Mouse (Mus musculus) kidney, adult 2 months (tissue): Measurements from ENCODE around the gene Celf6. TPM values are rescaled to one million over a fixed set of nuclear protein-coding genes. Genes with fewer than 3 reads are reported as not detected.

Experiments
- DNase-seq: peaks from one replicate; pipeline ENCODE4 v3.0.0; 2021
- H3K27ac ChIP-seq: fragments of 200-500 bp; 2 replicates; pipeline ENCODE4 v1.5.1; 2012; ENCODE audit warnings: low read depth, low read length, control low read depth, inconsistent platforms; ENCODE audit not compliant: insufficient read depth
- H3K27me3 ChIP-seq: fragments of 200-500 bp; replicated peaks from 2 replicates; pipeline ENCODE4 v1.6.1; 2012; ENCODE audit warnings: mild to moderate bottlenecking, moderate library complexity, low read length, inconsistent platforms; ENCODE audit not compliant: control insufficient read depth, insufficient read depth
- H3K36me3 ChIP-seq: fragments of 200-500 bp; 2 replicates; pipeline ENCODE4 v1.6.1; 2012; ENCODE audit warnings: mild to moderate bottlenecking, moderate library complexity, low read length, inconsistent platforms; ENCODE audit not compliant: control insufficient read depth, insufficient read depth
- H3K4me1 ChIP-seq: fragments of 200-500 bp; 2 replicates; pipeline ENCODE4 v1.6.1; 2011; ENCODE audit warnings: low read length; ENCODE audit not compliant: control insufficient read depth, insufficient read depth
- H3K4me3 ChIP-seq: fragments of 200-500 bp; 2 replicates; pipeline ENCODE4 v1.5.1; 2011; ENCODE audit warnings: mild to moderate bottlenecking, low read depth, low read length, control low read depth; ENCODE audit not compliant: insufficient read depth
- CTCF ChIP-seq: fragments of 200-500 bp; conservative IDR thresholded peaks from 2 replicates; pipeline ENCODE4 v1.5.1; 2011; ENCODE audit warnings: low read depth, mild to moderate bottlenecking, control low read depth, low read length, moderate library complexity, mixed read lengths; ENCODE audit not compliant: insufficient read depth, insufficient read length
- POLR2A ChIP-seq: fragments of 200-500 bp; IDR thresholded peaks from one replicate; pipeline ENCODE4 v1.6.1; 2011; ENCODE audit warnings: low read depth, low read length, control low read depth
- WGBS: fragments of 180-500 bp; shearing (Covaris S2); methylation state at CpG from one replicate; pipeline ENCODE4 v1.1.7; 2018; 5-methylcytosine and 5-hydroxymethylcytosine counted together
- polyA plus RNA-seq: library from polyadenylated mRNA; depleted of rRNA; stranded (reverse); fragments of >200 nt; gene quantifications from 2 replicates; pipeline ENCODE4 v1.2.3, GENCODE M21; 2012; rRNA removed

Gene Celf6
- polyA plus RNA-seq, 1 experiment = 0.30 TPM

- WGBS = 42% methylated on average over 3 of the region's 3 CpGs
Measured at GRCm38 (mm10) chr9:59653371-59653770, 75.7 kb downstream of the Celf6 start.

GRCm38 (mm10) chr9:59654450-59654983, 76.8 kb downstream of the Celf6 start:
- no peaks in the 10 kb centered on the region for H3K27me3 ChIP-seq
- no peaks in the 10 kb centered on the region for H3K36me3 ChIP-seq
- H3K4me3 ChIP-seq = no peak overlapping the region
- TF ChIP-seq POLR2A = no peak
- no peak for TF ChIP-seq CTCF
- 86% methylated on average over 2 of the region's 2 CpGs for WGBS
- peaks cover 3% of the 10 kb centered on the region; the same call in 1 of the 2 replicates for H3K4me1 ChIP-seq
- DNase-seq = no peak
- no peak overlapping the region for H3K27ac ChIP-seq

More at GRCm38 (mm10) chr9:59653371-59653770, 75.7 kb downstream of the Celf6 start:
- Histone ChIP-seq H3K27me3 (no peaks in the 10 kb centered on the region), H3K27ac (peak overlapping the region; percentile 47; the same call in 1 of the 2 replicates), H3K4me1 (peaks cover 3% of the 10 kb centered on the region; the same call in 1 of the 2 replicates), H3K36me3 (no peaks in the 10 kb centered on the region), H3K4me3 (no peak overlapping the region)
- TF ChIP-seq CTCF (no peak), POLR2A (no peak)
- peak; percentile 52 for DNase-seq

GRCm38 (mm10) chr9:59655958-59656634, 78.4 kb downstream of the Celf6 start, which contains the start of gene Pkm:
Pkm (plus strand) TSS chr9:59656368.
- peak within 1 kb of the TSS; percentile 89 for H3K4me3 ChIP-seq
- TF ChIP-seq POLR2A = peak; percentile 87
- peak; percentile 31; the same call in 1 of the 2 replicates for TF ChIP-seq CTCF
- DNase-seq = peak; percentile 98
- peak within 1 kb of the TSS; percentile 94 for H3K27ac ChIP-seq
- H3K36me3 ChIP-seq = no peaks in the 10 kb centered on the region
- peaks cover 12% of the 10 kb centered on the region for H3K4me1 ChIP-seq
- no peaks in the 10 kb centered on the region for H3K27me3 ChIP-seq
- WGBS = under 1% methylated on average over 46 of the region's 46 CpGs

Other genes starting within 250 kb of the Celf6 start
- gene Bbs4, start 224.4 kb upstream of the Celf6 start, polyA plus RNA-seq = 4.6 and 4.9 TPM in 2 replicates
- gene Arih1, start 91.3 kb upstream of the Celf6 start, polyA plus RNA-seq = 14.3 and 16.9 TPM in 2 replicates
- gene Hexa, start 38.4 kb upstream of the Celf6 start, polyA plus RNA-seq = 76.1 and 77.7 TPM in 2 replicates
- gene Tmem202, start 38.1 kb upstream of the Celf6 start, polyA plus RNA-seq = 0.14 TPM in 1 of 2 replicates, not detected in the other
- gene Parp6, start 39.4 kb downstream of the Celf6 start, polyA plus RNA-seq = 15.3 and 19.1 TPM in 2 replicates
- gene Pkm, start 78.5 kb downstream of the Celf6 start, polyA plus RNA-seq = 669 and 682 TPM in 2 replicates
- gene Gramd2, start 102.2 kb downstream of the Celf6 start, polyA plus RNA-seq = 0.31 and 0.53 TPM in 2 replicates
- 5.8 and 7.5 TPM in 2 replicates for gene Senp8, start 172.8 kb downstream of the Celf6 start, polyA plus RNA-seq
- 4.6 and 4.7 TPM in 2 replicates for gene Myo9a, start 173.0 kb downstream of the Celf6 start, polyA plus RNA-seq